Mouse (Mus musculus): Measurements from ENCODE around the gene Eci3. TPM values are rescaled to one million over a fixed set of nuclear protein-coding genes. Genes with fewer than 3 reads are reported as not detected.
A peak's percentile ranks its signal among the peaks of the same experiment; 100 is the strongest.
"Not testable (repeated sequence)": the region's sequence is repeated elsewhere in the genome, so short reads cannot be mapped to it uniquely, and the experiment has no call there.

The Eci3 gene
- total and polyA plus RNA-seq, 3 experiments, result 0.35 to 0.93 TPM; not detected in 1

DNA sequence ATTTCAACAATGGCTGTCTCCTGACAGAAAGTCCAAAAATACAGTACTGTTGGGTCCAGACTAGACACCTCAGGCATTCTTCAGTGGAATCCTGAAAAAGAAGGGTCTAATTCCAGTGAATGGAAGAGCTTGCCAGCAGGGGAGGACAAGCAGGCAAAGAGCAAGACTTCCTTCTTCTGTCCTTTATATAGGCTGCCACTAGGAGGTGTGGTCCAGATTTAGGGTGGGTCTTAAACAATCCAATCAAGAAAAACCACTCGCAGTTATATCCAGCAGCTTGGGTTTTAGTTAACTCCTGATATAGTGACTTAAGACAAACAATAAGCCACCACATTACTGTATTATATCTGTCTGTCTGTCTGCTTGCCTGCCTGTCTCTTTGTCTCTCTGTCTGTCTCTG is 10.2 kb upstream of the Eci3 start:
- Histone ChIP-seq H3K36me3 (ENCODE audit: control insufficient read depth in 1 of 2, insufficient read depth in 2 of 2, low read length in 2 of 2) (peaks cover 0 to 2% of the 10 kb centered on the region in 2 experiments; a peak in 1 of 4 replicates), H3K9me3 (replicated peaks; ENCODE audit: insufficient read depth, low read length) (no peaks in the 10 kb centered on the region), H3K4me1 (ENCODE audit: control insufficient read depth in 1 of 2, insufficient read depth in 2 of 2, low read length in 2 of 2) (no peaks in the 10 kb centered on the region), H3K9ac (ENCODE audit: control insufficient read depth, low read depth, low read length, poor library complexity, severe bottlenecking) (no peak overlapping the region), H3K27ac (ENCODE audit: control insufficient read depth, low read depth, low read length) (no peak overlapping the region), H3K4me3 (ENCODE audit: control insufficient read depth in 1 of 2, insufficient read depth in 1 of 2, low read depth in 2 of 2, low read length in 2 of 2) (no peak overlapping the region), H3K27me3 (ENCODE audit: control insufficient read depth in 1 of 2, insufficient read depth in 2 of 2, low read length in 2 of 2) (no peaks in the 10 kb centered on the region), H3K79me2 (ENCODE audit: control insufficient read depth, insufficient read depth, low read length, poor library complexity) (no peaks in the 10 kb centered on the region)
- no peak for TF ChIP-seq HCFC1 (IDR thresholded peaks at IDR 0.05; ENCODE audit: low read depth, low read length)
- peak; percentile 17; the same call in 1 of the 2 replicates for TF ChIP-seq SMC3 (IDR thresholded peaks at IDR 0.05; ENCODE audit: low read depth, low read length)
- TF ChIP-seq NRF1 (IDR thresholded peaks at IDR 0.05; ENCODE audit: insufficient read depth, low read depth, low read length, poor library complexity, severe bottlenecking), result no peak
- no peak for TF ChIP-seq POLR2AphosphoS5 (IDR thresholded peaks at IDR 0.05; ENCODE audit: borderline replicate concordance, low read depth, low read length)
- TF ChIP-seq CTCF (IDR thresholded peaks at IDR 0.05 in 2 of 3, conservative IDR thresholded peaks at IDR 0.05 in 1 of 3; ENCODE audit: control insufficient read depth in 1 of 3, insufficient read depth in 1 of 3, low read depth in 2 of 3, low read length in 3 of 3, poor library complexity in 1 of 3, severe bottlenecking in 1 of 3), result peak in 2 of 3 experiments; percentile 17 to 27; a peak in 1 of 6 replicates
- TF ChIP-seq TBP (IDR thresholded peaks at IDR 0.05; ENCODE audit: low read depth, low read length), result peak; percentile 93
- TF ChIP-seq MAFK (IDR thresholded peaks at IDR 0.05; ENCODE audit: borderline replicate concordance, low read depth, low read length), result no peak
- peak; percentile 74 for DNase-seq (ENCODE audit: low read depth, low spot score)

DNA sequence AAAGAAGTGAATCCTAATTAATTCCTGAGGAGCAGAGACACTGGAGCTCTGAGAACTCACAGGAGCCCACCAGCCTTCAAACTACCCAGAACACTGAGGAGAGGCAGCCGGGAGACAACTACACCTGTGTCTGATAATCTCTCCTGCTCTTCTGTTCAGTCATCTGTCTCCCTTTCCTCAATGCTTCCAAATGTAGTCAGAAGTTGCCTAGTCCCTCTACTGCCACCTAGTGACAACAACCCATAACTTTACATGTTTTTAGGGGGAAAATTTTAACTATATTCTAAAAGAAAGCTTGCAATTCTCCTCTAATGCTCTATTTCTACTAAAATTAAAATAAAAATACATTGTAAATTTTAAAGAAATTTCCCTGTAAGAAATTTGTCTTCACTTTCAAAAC is 9.5 kb upstream of the Eci3 start:
- Histone ChIP-seq H3K4me3 (ENCODE audit: control insufficient read depth in 1 of 2, insufficient read depth in 1 of 2, low read depth in 2 of 2, low read length in 2 of 2) (no peak overlapping the region), H3K27me3 (ENCODE audit: control insufficient read depth in 1 of 2, insufficient read depth in 2 of 2, low read length in 2 of 2) (peaks cover 0 to 2% of the 10 kb centered on the region in 2 experiments; a peak in 2 of 4 replicates), H3K79me2 (ENCODE audit: control insufficient read depth, insufficient read depth, low read length, poor library complexity) (no peaks in the 10 kb centered on the region), H3K36me3 (ENCODE audit: control insufficient read depth in 1 of 2, insufficient read depth in 2 of 2, low read length in 2 of 2) (peaks cover 0 to 1% of the 10 kb centered on the region in 2 experiments; a peak in 1 of 4 replicates), H3K9me3 (replicated peaks; ENCODE audit: insufficient read depth, low read length) (no peaks in the 10 kb centered on the region), H3K9ac (ENCODE audit: control insufficient read depth, low read depth, low read length, poor library complexity, severe bottlenecking) (no peak overlapping the region), H3K4me1 (ENCODE audit: control insufficient read depth in 1 of 2, insufficient read depth in 2 of 2, low read length in 2 of 2) (no peaks in the 10 kb centered on the region), H3K27ac (ENCODE audit: control insufficient read depth, low read depth, low read length) (no peak overlapping the region)
- TF ChIP-seq CHD1 (IDR thresholded peaks at IDR 0.05; ENCODE audit: low read depth, low read length), result no peak
- peak; percentile 63; the same call in 1 of the 2 replicates for TF ChIP-seq ZC3H11A (IDR thresholded peaks at IDR 0.05; ENCODE audit: low read depth, low read length)
- TF ChIP-seq USF2 (IDR thresholded peaks at IDR 0.05; ENCODE audit: borderline replicate concordance in 1 of 2, insufficient read depth in 1 of 2, low read depth in 1 of 2, low read length in 2 of 2), result no peak
- TF ChIP-seq NELFE (IDR thresholded peaks at IDR 0.05; ENCODE audit: low read depth, low read length), result no peak
- no peak for TF ChIP-seq ZMIZ1 (IDR thresholded peaks at IDR 0.05; ENCODE audit: low read depth, low read length)
- TF ChIP-seq SMC3 (IDR thresholded peaks at IDR 0.05; ENCODE audit: low read depth, low read length), result peak; percentile 87
- peak; percentile 11 to 78 (median 69); a peak in 4 of 6 replicates for TF ChIP-seq CTCF (IDR thresholded peaks at IDR 0.05 in 2 of 3, conservative IDR thresholded peaks at IDR 0.05 in 1 of 3; ENCODE audit: control insufficient read depth in 1 of 3, insufficient read depth in 1 of 3, low read depth in 2 of 3, low read length in 3 of 3, poor library complexity in 1 of 3, severe bottlenecking in 1 of 3)
- peak; percentile 75 for TF ChIP-seq RAD21 (IDR thresholded peaks at IDR 0.05; ENCODE audit: low read depth, low read length)
- TF ChIP-seq BHLHE40 (IDR thresholded peaks at IDR 0.05; ENCODE audit: borderline replicate concordance, low read depth, low read length), result no peak
- DNase-seq (ENCODE audit: low read depth, low spot score), result peak; percentile 80

- H3K27me3 ChIP-seq (ENCODE audit: control insufficient read depth in 1 of 2, insufficient read depth in 2 of 2, low read length in 2 of 2); H3K4me1 ChIP-seq (ENCODE audit: control insufficient read depth in 1 of 2, insufficient read depth in 2 of 2, low read length in 2 of 2); H3K27ac ChIP-seq (ENCODE audit: control insufficient read depth, low read depth, low read length); H3K9me3 ChIP-seq (replicated peaks; ENCODE audit: insufficient read depth, low read length); H3K9ac ChIP-seq (ENCODE audit: control insufficient read depth, low read depth, low read length, poor library complexity, severe bottlenecking); DNase-seq (ENCODE audit: low read depth, low spot score); H3K4me3 ChIP-seq (ENCODE audit: control insufficient read depth in 1 of 2, insufficient read depth in 1 of 2, low read depth in 2 of 2, low read length in 2 of 2); H3K79me2 ChIP-seq (ENCODE audit: control insufficient read depth, insufficient read depth, low read length, poor library complexity); H3K36me3 ChIP-seq (ENCODE audit: control insufficient read depth in 1 of 2, insufficient read depth in 2 of 2, low read length in 2 of 2): not testable (repeated sequence)
Measured at GRCm38 (mm10) chr13:34972456-34972855, 8.8 kb upstream of the Eci3 start.

- H3K27me3 ChIP-seq (ENCODE audit: control insufficient read depth in 1 of 2, insufficient read depth in 2 of 2, low read length in 2 of 2); H3K27ac ChIP-seq (ENCODE audit: control insufficient read depth, low read depth, low read length); H3K4me1 ChIP-seq (ENCODE audit: control insufficient read depth in 1 of 2, insufficient read depth in 2 of 2, low read length in 2 of 2); H3K4me3 ChIP-seq (ENCODE audit: control insufficient read depth in 1 of 2, insufficient read depth in 1 of 2, low read depth in 2 of 2, low read length in 2 of 2); H3K9ac ChIP-seq (ENCODE audit: control insufficient read depth, low read depth, low read length, poor library complexity, severe bottlenecking); DNase-seq (ENCODE audit: low read depth, low spot score); H3K36me3 ChIP-seq (ENCODE audit: control insufficient read depth in 1 of 2, insufficient read depth in 2 of 2, low read length in 2 of 2); H3K9me3 ChIP-seq (replicated peaks; ENCODE audit: insufficient read depth, low read length); H3K79me2 ChIP-seq (ENCODE audit: control insufficient read depth, insufficient read depth, low read length, poor library complexity): not testable (repeated sequence)
Measured at GRCm38 (mm10) chr13:34965647-34966046, 2.0 kb upstream of the Eci3 start.

Data from MEL (cell line).